Mouse (Mus musculus): ENCODE measurements at regions not wholly inside any gene's neighbourhood (a gene's known extent, or its start where the extent isn't known, plus 50 kb on each side); places are given as distances from the start of the nearest gene placed in this dataset.

- Histone ChIP-seq H3K9me3 (ENCODE audit: control insufficient read depth) (no peaks in the 10 kb centered on the region), H3K4me3 (ENCODE audit: low read depth, low read length) (no peak overlapping the region), H3K4me1 (replicated peaks; ENCODE audit: control insufficient read depth, insufficient read depth, low read length) (no peaks in the 10 kb centered on the region), H3K4me2 (replicated peaks; ENCODE audit: low read depth) (no peak overlapping the region), H3K27me3 (replicated peaks; ENCODE audit: control insufficient read depth, insufficient read depth, low read length) (0 out of 2 replicates have a peak, but pooled peaks cover 7% of the 10 kb centered on the region), H3K9ac (ENCODE audit: low read depth, low read length) (no peak overlapping the region), H3K27ac (ENCODE audit: low read depth, low read length) (no peak overlapping the region), H3K36me3 (ENCODE audit: control insufficient read depth, insufficient read depth) (no peaks in the 10 kb centered on the region)
- no peak for TF ChIP-seq CTCF (IDR thresholded peaks at IDR 0.05; ENCODE audit: low read depth)
- 55% methylated on average over 7 of the region's 7 CpGs for WGBS
- no peak for ATAC-seq
Measured at GRCm38 (mm10) chr13:84061820-84062480, 160.1 kb upstream of the Tmem161b start.

GRCm38 (mm10) chr13:84062616-84063015, 159.5 kb upstream of the Tmem161b start:
- Histone ChIP-seq H3K9ac (ENCODE audit: low read depth, low read length) (no peak overlapping the region), H3K27ac (ENCODE audit: low read depth, low read length) (no peak overlapping the region), H3K4me1 (replicated peaks; ENCODE audit: control insufficient read depth, insufficient read depth, low read length) (no peaks in the 10 kb centered on the region), H3K36me3 (ENCODE audit: control insufficient read depth, insufficient read depth) (no peaks in the 10 kb centered on the region), H3K9me3 (ENCODE audit: control insufficient read depth) (no peaks in the 10 kb centered on the region), H3K4me3 (ENCODE audit: low read depth, low read length) (no peak overlapping the region), H3K27me3 (replicated peaks; ENCODE audit: control insufficient read depth, insufficient read depth, low read length) (0 out of 2 replicates have a peak, but pooled peaks cover 7% of the 10 kb centered on the region), H3K4me2 (replicated peaks; ENCODE audit: low read depth) (no peak overlapping the region)
- ATAC-seq = no peak
- TF ChIP-seq CTCF (IDR thresholded peaks at IDR 0.05; ENCODE audit: low read depth) = no peak
- 79% methylated on average over 2 of the region's 2 CpGs for WGBS

GRCm38 (mm10) chr13:84063406-84063805, 158.7 kb upstream of the Tmem161b start:
- H3K9me3 ChIP-seq (ENCODE audit: control insufficient read depth) = no peaks in the 10 kb centered on the region
- no peak overlapping the region for H3K9ac ChIP-seq (ENCODE audit: low read depth, low read length)
- H3K4me1 ChIP-seq (replicated peaks; ENCODE audit: control insufficient read depth, insufficient read depth, low read length) = no peaks in the 10 kb centered on the region
- H3K27ac ChIP-seq (ENCODE audit: low read depth, low read length) = no peak overlapping the region
- H3K27me3 ChIP-seq (replicated peaks; ENCODE audit: control insufficient read depth, insufficient read depth, low read length) = 0 out of 2 replicates have a peak, but pooled peaks cover 7% of the 10 kb centered on the region
- 24% methylated on average over 2 of the region's 2 CpGs for WGBS
- H3K36me3 ChIP-seq (ENCODE audit: control insufficient read depth, insufficient read depth) = no peaks in the 10 kb centered on the region
- TF ChIP-seq CTCF (IDR thresholded peaks at IDR 0.05; ENCODE audit: low read depth) = no peak
- ATAC-seq = no peak
- no peak overlapping the region for H3K4me3 ChIP-seq (ENCODE audit: low read depth, low read length)
- no peak overlapping the region for H3K4me2 ChIP-seq (replicated peaks; ENCODE audit: low read depth)

GRCm38 (mm10) chr13:84064291-84064940, 157.7 kb upstream of the Tmem161b start:
- H3K9ac ChIP-seq (ENCODE audit: low read depth, low read length) = no peak overlapping the region
- ATAC-seq = no peak
- no peak for TF ChIP-seq CTCF (IDR thresholded peaks at IDR 0.05; ENCODE audit: low read depth)
- H3K27me3 ChIP-seq (replicated peaks; ENCODE audit: control insufficient read depth, insufficient read depth, low read length) = 0 out of 2 replicates have a peak, but pooled peaks cover 7% of the 10 kb centered on the region
- no peaks in the 10 kb centered on the region for H3K9me3 ChIP-seq (ENCODE audit: control insufficient read depth)
- H3K27ac ChIP-seq (ENCODE audit: low read depth, low read length) = no peak overlapping the region
- H3K4me3 ChIP-seq (ENCODE audit: low read depth, low read length) = no peak overlapping the region
- no peak overlapping the region for H3K4me2 ChIP-seq (replicated peaks; ENCODE audit: low read depth)
- no peaks in the 10 kb centered on the region for H3K4me1 ChIP-seq (replicated peaks; ENCODE audit: control insufficient read depth, insufficient read depth, low read length)
- 48% methylated on average over 5 of the region's 5 CpGs for WGBS
- H3K36me3 ChIP-seq (ENCODE audit: control insufficient read depth, insufficient read depth) = no peaks in the 10 kb centered on the region

- H3K4me3 ChIP-seq (ENCODE audit: low read depth, low read length) = no peak overlapping the region
- no peaks in the 10 kb centered on the region for H3K9me3 ChIP-seq (ENCODE audit: control insufficient read depth)
- no peaks in the 10 kb centered on the region for H3K36me3 ChIP-seq (ENCODE audit: control insufficient read depth, insufficient read depth)
- 0 out of 2 replicates have a peak, but pooled peaks cover 5% of the 10 kb centered on the region for H3K27me3 ChIP-seq (replicated peaks; ENCODE audit: control insufficient read depth, insufficient read depth, low read length)
- no peak overlapping the region for H3K4me2 ChIP-seq (replicated peaks; ENCODE audit: low read depth)
- no peak for TF ChIP-seq CTCF (IDR thresholded peaks at IDR 0.05; ENCODE audit: low read depth)
- WGBS = 60% methylated on average over 8 of the region's 8 CpGs
- ATAC-seq = no peak
- H3K9ac ChIP-seq (ENCODE audit: low read depth, low read length) = no peak overlapping the region
- H3K4me1 ChIP-seq (replicated peaks; ENCODE audit: control insufficient read depth, insufficient read depth, low read length) = no peaks in the 10 kb centered on the region
- no peak overlapping the region for H3K27ac ChIP-seq (ENCODE audit: low read depth, low read length)
Measured at GRCm38 (mm10) chr13:84065256-84065898, 156.7 kb upstream of the Tmem161b start.

- H3K4me2 ChIP-seq (replicated peaks; ENCODE audit: low read depth) = no peak overlapping the region
- H3K4me1 ChIP-seq (replicated peaks; ENCODE audit: control insufficient read depth, insufficient read depth, low read length) = no peaks in the 10 kb centered on the region
- no peak for TF ChIP-seq CTCF (IDR thresholded peaks at IDR 0.05; ENCODE audit: low read depth)
- H3K9me3 ChIP-seq (ENCODE audit: control insufficient read depth) = no peaks in the 10 kb centered on the region
- H3K27ac ChIP-seq (ENCODE audit: low read depth, low read length) = no peak overlapping the region
- no peak overlapping the region for H3K9ac ChIP-seq (ENCODE audit: low read depth, low read length)
- H3K27me3 ChIP-seq (replicated peaks; ENCODE audit: control insufficient read depth, insufficient read depth, low read length) = 0 out of 2 replicates have a peak, but pooled peaks cover 5% of the 10 kb centered on the region
- H3K36me3 ChIP-seq (ENCODE audit: control insufficient read depth, insufficient read depth) = no peaks in the 10 kb centered on the region
- ATAC-seq = no peak
- no peak overlapping the region for H3K4me3 ChIP-seq (ENCODE audit: low read depth, low read length)
- 60% methylated on average over 15 of the region's 15 CpGs for WGBS
Measured at GRCm38 (mm10) chr13:84066211-84066959, 155.7 kb upstream of the Tmem161b start.
